Mouse (Mus musculus): ENCODE data around the gene Astl. TPM values are rescaled to one million over a fixed set of nuclear protein-coding genes. Genes with fewer than 3 reads are reported as not detected.

Gene Astl
- polyA plus RNA-seq, 1 experiment from 2014 or later = not detected

- TF ChIP-seq EP300 (IDR thresholded peaks at IDR 0.05) (no peak), CTCF (IDR thresholded peaks at IDR 0.05) (no peak)
- 92% methylated on average over 4 of the region's 4 CpGs for WGBS
- H3K9me3 ChIP-seq (ENCODE audit: low read length) = no peaks in the 10 kb centered on the region
Observed at GRCm38 (mm10) chr2:127312801-127313200, 25.6 kb upstream of the Astl start.

GRCm38 (mm10) chr2:127313878-127314277 is 24.6 kb upstream of the Astl start:
- no peak overlapping the region for H3K9ac ChIP-seq (replicated peaks; ENCODE audit: low read depth)
- WGBS = 59% methylated on average over 4 of the region's 4 CpGs

More at GRCm38 (mm10) chr2:127312801-127313200, 25.6 kb upstream of the Astl start:
- DNase-seq (ENCODE audit: low spot score) = no peak
- Histone ChIP-seq H3K27me3 (replicated peaks; ENCODE audit: insufficient read depth, low read length) (no peaks in the 10 kb centered on the region), H3K4me3 (ENCODE audit: low read depth, low read length) (no peak overlapping the region), H3K27ac (ENCODE audit: low read length) (no peak overlapping the region), H3K9ac (replicated peaks; ENCODE audit: low read depth) (no peak overlapping the region), H3K36me3 (ENCODE audit: insufficient read depth, low read length) (no peaks in the 10 kb centered on the region), H3K4me1 (ENCODE audit: insufficient read depth, low read depth, low read length) (no peaks in the 10 kb centered on the region), H3K4me2 (replicated peaks; ENCODE audit: low read depth, low read length) (no peak overlapping the region)
- no peak for ATAC-seq

GRCm38 (mm10) chr2:127314467-127315154 is 23.8 kb upstream of the Astl start:
- no peak overlapping the region for H3K9ac ChIP-seq (replicated peaks; ENCODE audit: low read depth)
- H3K27ac ChIP-seq (ENCODE audit: low read length) = no peak overlapping the region
- DNase-seq (ENCODE audit: low spot score) (no peak), ATAC-seq (peak; percentile 56)
- no peak overlapping the region for H3K4me3 ChIP-seq (ENCODE audit: low read depth, low read length)
- TF ChIP-seq EP300 (IDR thresholded peaks at IDR 0.05) (no peak), CTCF (IDR thresholded peaks at IDR 0.05) (no peak)
- H3K4me1 ChIP-seq (ENCODE audit: insufficient read depth, low read depth, low read length) = no peaks in the 10 kb centered on the region
- 52% methylated on average over 6 of the region's 6 CpGs for whole genome bisulfite sequencing
- H3K27me3 ChIP-seq (replicated peaks; ENCODE audit: insufficient read depth, low read length) = no peaks in the 10 kb centered on the region
- no peaks in the 10 kb centered on the region for H3K9me3 ChIP-seq (ENCODE audit: low read length)
- H3K36me3 ChIP-seq (ENCODE audit: insufficient read depth, low read length) = no peaks in the 10 kb centered on the region
- no peak overlapping the region for H3K4me2 ChIP-seq (replicated peaks; ENCODE audit: low read depth, low read length)

More at GRCm38 (mm10) chr2:127313878-127314277, 24.6 kb upstream of the Astl start:
- Histone ChIP-seq H3K9me3 (ENCODE audit: low read length) (no peaks in the 10 kb centered on the region), H3K4me2 (replicated peaks; ENCODE audit: low read depth, low read length) (no peak overlapping the region), H3K4me1 (ENCODE audit: insufficient read depth, low read depth, low read length) (no peaks in the 10 kb centered on the region), H3K27me3 (replicated peaks; ENCODE audit: insufficient read depth, low read length) (no peaks in the 10 kb centered on the region), H3K36me3 (ENCODE audit: insufficient read depth, low read length) (no peaks in the 10 kb centered on the region), H3K27ac (ENCODE audit: low read length) (no peak overlapping the region), H3K4me3 (ENCODE audit: low read depth, low read length) (no peak overlapping the region)
- ATAC-seq (peak; percentile 72), DNase-seq (ENCODE audit: low spot score) (peak; percentile 31)
- TF ChIP-seq CTCF (IDR thresholded peaks at IDR 0.05) (peak; percentile 54), EP300 (IDR thresholded peaks at IDR 0.05) (0 out of 2 replicates have a peak, but pooled peaks have one; percentile 15)

- no peaks in the 10 kb centered on the region for H3K27me3 ChIP-seq (replicated peaks; ENCODE audit: insufficient read depth, low read length)
- H3K9ac ChIP-seq (replicated peaks; ENCODE audit: low read depth) = no peak overlapping the region
- DNase-seq (ENCODE audit: low spot score) (no peak), ATAC-seq (no peak)
- no peak overlapping the region for H3K4me2 ChIP-seq (replicated peaks; ENCODE audit: low read depth, low read length)
- no peaks in the 10 kb centered on the region for H3K36me3 ChIP-seq (ENCODE audit: insufficient read depth, low read length)
- no peaks in the 10 kb centered on the region for H3K4me1 ChIP-seq (ENCODE audit: insufficient read depth, low read depth, low read length)
- H3K4me3 ChIP-seq (ENCODE audit: low read depth, low read length) = no peak overlapping the region
- TF ChIP-seq EP300 (IDR thresholded peaks at IDR 0.05) (no peak), CTCF (IDR thresholded peaks at IDR 0.05) (no peak)
- 92% methylated on average over 1 of the region's 1 CpGs for WGBS
- H3K9me3 ChIP-seq (ENCODE audit: low read length) = no peaks in the 10 kb centered on the region
- no peak overlapping the region for H3K27ac ChIP-seq (ENCODE audit: low read length)
Observed at GRCm38 (mm10) chr2:127315155-127315470, 23.3 kb upstream of the Astl start.

- WGBS = 68% methylated on average over 5 of the region's 5 CpGs
- ATAC-seq = no peak
Observed at GRCm38 (mm10) chr2:127316431-127316830, 22.0 kb upstream of the Astl start.

GRCm38 (mm10) chr2:127318136-127318535 is 20.3 kb upstream of the Astl start:
- ATAC-seq (no peak), DNase-seq (ENCODE audit: low spot score) (no peak)
- Histone ChIP-seq H3K4me1 (ENCODE audit: insufficient read depth, low read depth, low read length) (no peaks in the 10 kb centered on the region), H3K9me3 (ENCODE audit: low read length) (no peaks in the 10 kb centered on the region), H3K27me3 (replicated peaks; ENCODE audit: insufficient read depth, low read length) (no peaks in the 10 kb centered on the region), H3K36me3 (ENCODE audit: insufficient read depth, low read length) (no peaks in the 10 kb centered on the region), H3K27ac (ENCODE audit: low read length) (no peak overlapping the region), H3K9ac (replicated peaks; ENCODE audit: low read depth) (no peak overlapping the region), H3K4me3 (ENCODE audit: low read depth, low read length) (no peak overlapping the region), H3K4me2 (replicated peaks; ENCODE audit: low read depth, low read length) (no peak overlapping the region)
- WGBS = 58% methylated on average over 4 of the region's 4 CpGs
- TF ChIP-seq EP300 (IDR thresholded peaks at IDR 0.05) = no peak
- TF ChIP-seq CTCF (IDR thresholded peaks at IDR 0.05) = no peak

More at GRCm38 (mm10) chr2:127316431-127316830, 22.0 kb upstream of the Astl start:
- H3K27ac ChIP-seq (ENCODE audit: low read length) = no peak overlapping the region
- H3K4me3 ChIP-seq (ENCODE audit: low read depth, low read length) = no peak overlapping the region
- no peaks in the 10 kb centered on the region for H3K9me3 ChIP-seq (ENCODE audit: low read length)
- no peaks in the 10 kb centered on the region for H3K27me3 ChIP-seq (replicated peaks; ENCODE audit: insufficient read depth, low read length)
- H3K4me2 ChIP-seq (replicated peaks; ENCODE audit: low read depth, low read length) = no peak overlapping the region
- H3K9ac ChIP-seq (replicated peaks; ENCODE audit: low read depth) = no peak overlapping the region
- no peaks in the 10 kb centered on the region for H3K36me3 ChIP-seq (ENCODE audit: insufficient read depth, low read length)
- DNase-seq (ENCODE audit: low spot score) = no peak
- H3K4me1 ChIP-seq (ENCODE audit: insufficient read depth, low read depth, low read length) = no peaks in the 10 kb centered on the region
- TF ChIP-seq CTCF (IDR thresholded peaks at IDR 0.05) = no peak
- no peak for TF ChIP-seq EP300 (IDR thresholded peaks at IDR 0.05)
